Mouse (Mus musculus) stomach, postnatal 0 days (tissue): ENCODE measurements around the gene Gm30191. TPM values are rescaled to one million over a fixed set of nuclear protein-coding genes. Genes with fewer than 3 reads are reported as not detected.

ENCODE experiments used
- ATAC-seq: fragments of 200-750 bp; cut with Nextera tagmentation; 2 replicates; pipeline ENCODE4 v1.8.0; 2017; ENCODE audit not compliant: low FRiP score, low TSS enrichment
- DNase-seq: peaks from one replicate; pipeline ENCODE4 v3.0.0-alpha.2; 2016; ENCODE audit warnings: low spot score
- H3K27ac ChIP-seq: fragments of 300-500 bp; sonication (generic); replicated peaks from 2 replicates; pipeline ENCODE4 v1.5.1; 2014; ENCODE audit warnings: mild to moderate bottlenecking, control low read depth
- H3K27me3 ChIP-seq: fragments of 300-500 bp; sonication (generic); 2 replicates; pipeline ENCODE4 v1.6.1; 2014; ENCODE audit warnings: low read length; ENCODE audit not compliant: control insufficient read depth, insufficient read depth
- H3K36me3 ChIP-seq: fragments of 300-500 bp; sonication (generic); 2 replicates; pipeline ENCODE4 v1.6.1; 2014; ENCODE audit warnings: low read length, mixed read lengths; ENCODE audit not compliant: control insufficient read depth, insufficient read depth
- H3K4me1 ChIP-seq: fragments of 300-500 bp; sonication (generic); replicated peaks from 2 replicates; pipeline ENCODE4 v1.6.1; 2014; ENCODE audit warnings: antibody characterized with exemption; ENCODE audit not compliant: control insufficient read depth, insufficient read depth
- H3K4me2 ChIP-seq: fragments of 300-500 bp; sonication (generic); replicated peaks from 2 replicates; pipeline ENCODE4 v1.6.1; 2014; ENCODE audit warnings: low read depth, mild to moderate bottlenecking, control low read depth, moderate library complexity
- H3K4me3 ChIP-seq: fragments of 300-500 bp; sonication (generic); 2 replicates; pipeline ENCODE4 v1.5.1; 2014; ENCODE audit warnings: low read depth, low read length, control low read depth
- H3K9ac ChIP-seq: fragments of 300-500 bp; sonication (generic); 2 replicates; pipeline ENCODE4 v1.6.1; 2014; ENCODE audit warnings: mild to moderate bottlenecking, low read length, control low read depth, mixed read lengths
- H3K9me3 ChIP-seq: fragments of 300-500 bp; sonication (generic); 2 replicates; pipeline ENCODE4 v1.6.1; 2016; ENCODE audit warnings: low read length; ENCODE audit not compliant: control insufficient read depth
- CTCF ChIP-seq: IDR thresholded peaks from 2 replicates; pipeline ENCODE4 v1.5.1; 2016; ENCODE audit warnings: antibody characterized with exemption, low read depth, mild to moderate bottlenecking, moderate library complexity
- EP300 ChIP-seq: optimal IDR thresholded peaks from 2 replicates; pipeline ENCODE3; 2016; ENCODE audit warnings: antibody characterized with exemption
- WGBS: fragments of 180-500 bp; shearing (Covaris S2); extraction: QIAGEN DNeasy Blood & Tissue Kit; methylation state at CpG from one replicate; pipeline ENCODE4 v1.1.7; 2014; 5-methylcytosine and 5-hydroxymethylcytosine counted together
- polyA plus RNA-seq: library from polyadenylated mRNA; unstranded; fragments of >200 nt; fragmentation: Nextera tagmentation; extraction: Ambion mirVana; gene quantifications from 2 replicates; pipeline ENCODE4 v1.2.1, GENCODE M21; 2015

Gm30191 gene
- polyA plus RNA-seq, 1 experiment from 2014 or later, result not detected

GRCm38 (mm10) chr4:134272731-134273416 is 26.1 kb downstream of the Gm30191 start:
- H3K27me3 ChIP-seq, result no peaks in the 10 kb centered on the region
- H3K27ac ChIP-seq, result no peak overlapping the region
- TF ChIP-seq EP300 (no peak), CTCF (no peak)
- peak overlapping the region; percentile 14; the same call in 1 of the 2 replicates for H3K9ac ChIP-seq
- H3K9me3 ChIP-seq, result no peaks in the 10 kb centered on the region
- H3K36me3 ChIP-seq, result 0 out of 2 replicates have a peak, but pooled peaks cover 7% of the 10 kb centered on the region
- H3K4me2 ChIP-seq, result peak overlapping the region; percentile 34
- 0 out of 2 replicates have a peak overlapping the region, but pooled peaks have one; percentile 3 for H3K4me3 ChIP-seq
- DNase-seq (no peak), ATAC-seq (0 out of 2 replicates have a peak, but pooled peaks have one; percentile 47)
- H3K4me1 ChIP-seq, result no peaks in the 10 kb centered on the region
- WGBS, result 15% methylated on average over 12 of the region's 13 CpGs

GRCm38 (mm10) chr4:134273417-134274345 is 26.9 kb downstream of the Gm30191 start:
- ATAC-seq (no peak), DNase-seq (peak; percentile 41)
- H3K9me3 ChIP-seq, result no peaks in the 10 kb centered on the region
- WGBS, result 5% methylated on average over 14 of the region's 14 CpGs
- no peaks in the 10 kb centered on the region for H3K27me3 ChIP-seq
- no peak overlapping the region for H3K27ac ChIP-seq
- H3K9ac ChIP-seq, result no peak overlapping the region
- no peaks in the 10 kb centered on the region for H3K4me1 ChIP-seq
- no peak overlapping the region for H3K4me3 ChIP-seq
- TF ChIP-seq CTCF (no peak), EP300 (no peak)
- H3K36me3 ChIP-seq, result peaks cover 8% of the 10 kb centered on the region; the same call in 1 of the 2 replicates
- H3K4me2 ChIP-seq, result peak overlapping the region; percentile 34

GRCm38 (mm10) chr4:134284942-134285341 is 38.2 kb downstream of the Gm30191 start:
- Histone ChIP-seq H3K4me1 (0 out of 2 replicates have a peak, but pooled peaks cover 3% of the 10 kb centered on the region), H3K27me3 (no peaks in the 10 kb centered on the region), H3K36me3 (peaks cover 6% of the 10 kb centered on the region; the same call in 1 of the 2 replicates), H3K9ac (no peak overlapping the region), H3K4me3 (no peak overlapping the region), H3K9me3 (no peaks in the 10 kb centered on the region), H3K4me2 (no peak overlapping the region), H3K27ac (no peak overlapping the region)
- no peak for ATAC-seq
- TF ChIP-seq EP300 (no peak), CTCF (no peak)
- peak; percentile 52 for DNase-seq
- WGBS, result 75% methylated on average over 2 of the region's 2 CpGs

GRCm38 (mm10) chr4:134286226-134287167 is 39.8 kb downstream of the Gm30191 start:
- no peak for TF ChIP-seq CTCF
- TF ChIP-seq EP300, result no peak
- Histone ChIP-seq H3K27ac (peak overlapping the region; percentile 89), H3K9me3 (no peaks in the 10 kb centered on the region), H3K4me3 (peak overlapping the region; percentile 95), H3K4me2 (peak overlapping the region; percentile 96), H3K9ac (peak overlapping the region; percentile 94), H3K36me3 (peaks cover 6% of the 10 kb centered on the region; the same call in 1 of the 2 replicates), H3K4me1 (0 out of 2 replicates have a peak, but pooled peaks cover 3% of the 10 kb centered on the region), H3K27me3 (no peaks in the 10 kb centered on the region)
- DNase-seq (peak; percentile 59), ATAC-seq (peak; percentile 49)
- WGBS, result 1% methylated on average over 54 of the region's 59 CpGs

- TF ChIP-seq EP300 (no peak), CTCF (peak; percentile 56; the same call in 1 of the 2 replicates)
- peak overlapping the region; percentile 96 for H3K4me2 ChIP-seq
- H3K4me1 ChIP-seq, result 0 out of 2 replicates have a peak, but pooled peaks cover 3% of the 10 kb centered on the region
- H3K9me3 ChIP-seq, result no peaks in the 10 kb centered on the region
- peaks cover under 1% of the 10 kb centered on the region; the same call in 1 of the 2 replicates for H3K36me3 ChIP-seq
- DNase-seq, result peak; percentile 97
- H3K27me3 ChIP-seq, result no peaks in the 10 kb centered on the region
- peak overlapping the region; percentile 95 for H3K4me3 ChIP-seq
- peak; percentile 92 for ATAC-seq
- peak overlapping the region; percentile 97 for H3K9ac ChIP-seq
- H3K27ac ChIP-seq, result peak overlapping the region; percentile 99
- under 1% methylated on average over 53 of the region's 59 CpGs for WGBS
Observed at GRCm38 (mm10) chr4:134287168-134287564, 40.4 kb downstream of the Gm30191 start.
